Mouse (Mus musculus) C2C12 (cell line): ENCODE data around the gene Rere.

Source experiments
- CEBPB ChIP-seq: IDR thresholded peaks from one replicate; pipeline ENCODE4 v1.6.1; 2011; ENCODE audit warnings: low read depth, mild to moderate bottlenecking, control low read depth, moderate library complexity
- CTCF ChIP-seq: IDR thresholded peaks from one replicate; pipeline ENCODE4 v1.5.1; 2011; ENCODE audit not compliant: control insufficient read depth, insufficient read depth, insufficient read length
- FOSL1 ChIP-seq: IDR thresholded peaks from one replicate; pipeline ENCODE4 v1.8.0; 2011; ENCODE audit warnings: mild to moderate bottlenecking, low read length; ENCODE audit not compliant: poor library complexity, insufficient read depth, severe bottlenecking
- MAX ChIP-seq: IDR thresholded peaks from one replicate; pipeline ENCODE4 v1.6.1; 2011; ENCODE audit warnings: mild to moderate bottlenecking, control low read depth
- MYOD1 ChIP-seq: IDR thresholded peaks from one replicate; pipeline ENCODE4 v1.6.1; 2011; ENCODE audit warnings: low read depth; ENCODE audit not compliant: control insufficient read depth, insufficient read length
- MYOG ChIP-seq: IDR thresholded peaks from one replicate; pipeline ENCODE4 v1.6.1; 2011; ENCODE audit not compliant: control insufficient read depth, insufficient read length; ENCODE audit errors: extremely low read depth
- USF1 ChIP-seq: IDR thresholded peaks from one replicate; pipeline ENCODE4 v1.6.1; 2011; ENCODE audit warnings: low read depth, mild to moderate bottlenecking, control low read depth, moderate library complexity

DNA sequence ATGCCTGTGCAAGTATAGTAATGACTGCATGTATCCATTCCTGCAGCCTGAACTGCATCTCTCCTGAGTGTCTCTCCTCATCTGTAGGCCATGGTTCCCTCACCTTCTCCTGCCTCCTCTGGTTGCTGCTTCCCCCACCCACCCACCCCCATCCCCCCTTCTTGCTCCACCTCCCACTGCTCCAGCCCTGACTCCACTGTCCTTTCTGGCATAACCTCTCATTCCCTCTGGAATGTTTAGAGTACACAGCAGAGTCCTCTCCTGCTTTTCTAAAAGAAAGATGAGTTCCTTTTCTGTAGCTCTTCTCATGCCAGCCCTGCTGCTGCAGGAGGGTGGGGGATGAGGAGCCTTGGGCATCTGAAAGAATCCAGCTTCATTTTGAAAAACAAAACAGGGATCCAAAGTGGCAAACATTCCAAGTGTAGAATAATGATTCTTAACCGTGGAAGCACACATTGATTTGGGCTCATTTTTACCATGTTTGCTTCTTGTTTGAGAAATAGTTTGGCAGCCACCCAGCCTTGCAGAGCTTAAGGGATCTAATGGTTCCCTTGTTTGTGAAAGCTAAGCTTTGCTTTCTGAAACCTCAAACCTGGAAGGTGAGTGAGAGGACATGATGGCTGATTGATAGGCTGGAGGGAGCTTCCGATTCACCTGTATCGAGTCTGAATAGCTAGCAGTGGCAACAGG lies 255.5 kb downstream of the Rere start:
- TF ChIP-seq CTCF (no peak), FOSL1 (no peak), USF1 (no peak), MAX (no peak), MYOG (no peak), MYOD1 (no peak), CEBPB (no peak)
